Mouse (Mus musculus) thymus, postnatal 4 days (tissue): ENCODE measurements around the gene Cd151.

Source experiments
- DNase-seq: peaks from one replicate; pipeline ENCODE4 v3.0.0; 2021

Gene Cd151

DNA sequence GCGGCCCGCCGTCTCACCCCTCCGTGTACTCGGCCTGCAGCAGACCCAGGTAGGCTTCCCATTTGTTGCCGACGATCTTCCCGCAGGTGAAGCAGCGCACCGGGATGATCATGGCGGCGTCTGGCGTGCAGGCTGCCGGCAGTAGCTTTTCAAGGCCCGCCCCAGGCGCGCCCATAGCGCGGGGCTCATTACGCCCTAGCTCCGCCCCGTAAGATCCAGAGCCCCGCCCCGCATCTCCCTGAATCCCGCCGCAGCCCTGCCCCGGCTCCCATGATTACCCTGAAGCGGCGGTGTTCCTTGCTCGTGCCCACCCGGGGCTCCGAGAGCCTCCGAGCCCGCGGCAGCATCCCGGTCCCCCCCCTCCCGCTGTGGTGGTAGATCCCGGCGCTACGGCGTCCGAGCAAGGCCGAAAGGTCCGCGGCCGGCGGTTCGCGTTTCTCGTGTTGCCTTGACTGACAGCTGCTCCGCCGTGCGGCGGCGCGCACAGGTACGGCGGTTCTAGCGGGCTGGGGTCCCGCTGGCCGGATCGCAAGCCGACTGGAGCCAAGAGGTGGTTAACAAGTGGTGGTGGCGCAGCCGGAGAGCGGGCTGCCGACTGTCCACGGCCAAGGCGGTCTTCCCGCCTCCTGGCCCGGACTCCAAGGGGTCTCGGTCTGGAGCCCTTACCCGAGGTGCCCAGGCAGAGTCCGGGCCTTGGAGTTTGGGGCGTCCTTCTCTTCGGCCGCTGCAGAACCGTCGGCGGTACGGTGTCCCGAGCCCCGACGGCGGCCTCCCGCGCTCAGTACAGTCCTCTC lies 8.0 kb downstream of the Cd151 start, which contains the start of the genes Polr2l and Tspan4:
Gene Polr2l, minus strand, starts transcription at position 122 of the 794 bp plus-strand sequence.
Gene Tspan4, plus strand, starts transcription at position 230 of the 794 bp plus-strand sequence.
- DNase-seq: peak; percentile 91

- DNase-seq: no peak
Observed at GRCm38 (mm10) chr7:141475805-141476158, 8.6 kb downstream of the Cd151 start.

DNA sequence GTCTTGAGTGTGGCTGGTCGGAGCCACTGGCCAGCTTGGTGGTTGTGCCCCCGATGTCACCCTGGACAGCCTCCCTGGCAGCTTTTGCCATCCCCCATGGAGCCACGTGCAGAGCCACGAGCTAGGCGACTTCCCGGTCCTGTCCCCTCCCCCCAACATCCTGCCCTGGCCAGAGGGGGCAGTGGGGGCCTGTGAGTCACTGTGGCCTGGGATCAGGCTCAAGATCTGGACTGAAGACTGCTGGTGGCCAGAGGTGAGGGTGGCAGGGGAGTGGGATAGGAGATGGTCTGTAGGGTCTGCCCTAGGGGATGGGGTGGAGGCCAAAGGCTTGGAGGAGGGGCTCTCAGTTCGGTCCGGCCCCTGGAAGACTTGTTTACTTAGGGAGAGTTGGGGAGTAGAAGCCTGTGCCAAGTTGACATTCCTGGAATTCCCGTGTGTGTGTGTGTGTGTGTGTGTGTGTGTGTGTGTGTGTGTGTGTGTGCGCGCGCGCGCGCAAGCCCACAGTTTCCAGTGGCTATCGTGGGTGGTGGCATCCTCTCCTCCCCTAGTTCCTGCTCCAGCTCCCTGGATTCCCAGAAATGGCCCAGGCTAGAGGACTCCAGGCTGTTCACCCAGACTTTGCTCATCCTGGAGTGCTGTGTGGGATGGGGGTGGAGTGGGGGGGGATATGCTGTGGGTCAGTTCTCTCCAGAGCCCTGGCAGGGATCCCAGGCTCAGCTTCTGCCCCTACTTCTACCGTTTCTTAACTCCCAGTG lies 9.2 kb downstream of the Cd151 start:
- peak; percentile 46 for DNase-seq

DNA sequence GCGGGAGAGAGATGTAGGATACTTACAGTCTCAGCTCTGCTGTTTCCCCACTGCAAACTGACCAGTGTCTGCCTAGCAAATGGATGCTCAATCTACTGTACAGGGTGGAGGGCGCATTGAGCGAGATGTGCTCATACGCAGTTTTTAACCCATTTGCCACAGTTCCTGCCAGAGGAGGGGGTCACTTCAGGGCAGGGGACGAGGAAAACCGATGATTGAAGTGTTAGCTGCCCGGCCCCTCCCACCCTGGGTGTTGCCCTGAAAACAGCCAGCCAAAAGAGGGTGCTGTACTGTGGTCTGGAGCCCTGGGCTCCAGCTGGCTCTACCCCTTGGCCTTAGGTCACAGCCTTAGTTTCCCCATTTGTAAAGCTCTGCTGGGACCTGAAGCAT lies 9.8 kb downstream of the Cd151 start:
- DNase-seq: no peak

GRCm38 (mm10) chr7:141477578-141478269 lies 10.5 kb downstream of the Cd151 start:
- peak; percentile 32 for DNase-seq

- DNase-seq: no peak
Observed at GRCm38 (mm10) chr7:141478270-141478748, 11.1 kb downstream of the Cd151 start.

- DNase-seq: peak; percentile 73
Observed at GRCm38 (mm10) chr7:141480842-141481497, 13.8 kb downstream of the Cd151 start.

DNA sequence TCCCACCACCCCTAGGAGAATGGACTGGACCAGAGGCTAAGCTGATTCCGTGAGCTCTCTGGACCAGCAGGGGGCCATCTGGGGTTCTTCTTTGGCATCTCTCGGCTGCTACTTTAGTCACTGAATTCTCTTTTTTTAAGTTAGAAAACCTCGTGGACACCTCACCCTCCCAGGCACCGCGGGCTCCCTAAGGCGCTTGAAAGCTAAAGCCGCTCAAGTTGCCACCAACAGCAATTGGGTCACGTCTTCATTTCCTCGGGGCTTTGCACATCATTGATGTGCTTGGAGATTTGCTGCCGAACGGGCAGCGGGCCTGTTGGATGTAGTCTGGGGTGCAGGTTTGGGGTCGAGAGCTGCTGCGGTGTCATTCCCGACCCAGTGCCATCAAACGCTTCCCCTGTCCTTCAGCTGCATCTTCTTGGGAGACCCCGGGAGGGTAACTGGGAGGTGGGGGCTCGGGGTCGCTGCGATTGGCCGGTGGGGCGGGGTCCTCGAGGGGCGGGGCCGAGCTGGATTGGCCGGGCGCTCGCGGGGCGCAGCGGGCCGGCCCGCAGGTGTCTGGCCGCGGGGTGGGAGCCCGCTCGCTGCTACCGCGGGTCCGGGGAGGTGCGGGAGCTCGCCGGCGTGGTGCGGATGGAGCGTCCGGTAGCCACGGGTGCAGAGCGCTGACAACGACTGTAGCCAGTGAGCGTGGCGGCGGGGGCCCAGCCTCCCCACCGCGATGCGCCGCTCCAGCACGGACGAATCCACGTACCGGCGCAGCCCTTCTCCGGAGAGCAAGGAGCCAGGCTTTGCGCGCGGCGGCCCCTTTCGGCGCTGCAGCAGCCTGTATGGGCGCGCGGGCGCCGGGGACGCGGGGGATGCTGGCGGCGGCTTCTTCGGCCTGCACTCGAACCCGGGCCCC lies 14.6 kb downstream of the Cd151 start:
- peak; percentile 67 for DNase-seq

DNA sequence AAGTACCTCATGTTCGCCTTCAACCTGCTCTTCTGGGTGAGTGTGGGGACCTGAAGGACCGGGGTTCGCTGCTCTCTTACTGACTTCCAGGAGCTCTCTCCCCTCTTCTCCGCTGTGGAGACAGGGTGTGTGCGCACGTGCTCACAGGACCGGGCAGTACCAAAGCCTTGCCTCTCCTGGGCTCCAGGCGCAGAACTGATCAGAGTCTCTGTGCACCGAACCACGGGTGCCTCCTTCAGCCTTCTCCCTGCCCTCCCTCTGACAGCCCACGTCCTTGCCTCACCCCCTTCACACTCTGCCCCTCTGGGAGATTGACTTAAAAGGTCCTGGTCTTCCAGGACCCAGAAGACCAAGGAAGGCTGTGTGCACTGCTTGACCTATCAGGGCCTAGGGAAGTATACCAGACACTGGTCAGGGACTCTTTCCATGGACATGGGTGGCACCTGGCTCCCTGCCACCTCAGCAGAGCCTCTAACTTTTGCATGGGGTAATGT lies 15.4 kb downstream of the Cd151 start:
- no peak for DNase-seq

GRCm38 (mm10) chr7:141483114-141483653 lies 16.0 kb downstream of the Cd151 start:
- no peak for DNase-seq

DNA sequence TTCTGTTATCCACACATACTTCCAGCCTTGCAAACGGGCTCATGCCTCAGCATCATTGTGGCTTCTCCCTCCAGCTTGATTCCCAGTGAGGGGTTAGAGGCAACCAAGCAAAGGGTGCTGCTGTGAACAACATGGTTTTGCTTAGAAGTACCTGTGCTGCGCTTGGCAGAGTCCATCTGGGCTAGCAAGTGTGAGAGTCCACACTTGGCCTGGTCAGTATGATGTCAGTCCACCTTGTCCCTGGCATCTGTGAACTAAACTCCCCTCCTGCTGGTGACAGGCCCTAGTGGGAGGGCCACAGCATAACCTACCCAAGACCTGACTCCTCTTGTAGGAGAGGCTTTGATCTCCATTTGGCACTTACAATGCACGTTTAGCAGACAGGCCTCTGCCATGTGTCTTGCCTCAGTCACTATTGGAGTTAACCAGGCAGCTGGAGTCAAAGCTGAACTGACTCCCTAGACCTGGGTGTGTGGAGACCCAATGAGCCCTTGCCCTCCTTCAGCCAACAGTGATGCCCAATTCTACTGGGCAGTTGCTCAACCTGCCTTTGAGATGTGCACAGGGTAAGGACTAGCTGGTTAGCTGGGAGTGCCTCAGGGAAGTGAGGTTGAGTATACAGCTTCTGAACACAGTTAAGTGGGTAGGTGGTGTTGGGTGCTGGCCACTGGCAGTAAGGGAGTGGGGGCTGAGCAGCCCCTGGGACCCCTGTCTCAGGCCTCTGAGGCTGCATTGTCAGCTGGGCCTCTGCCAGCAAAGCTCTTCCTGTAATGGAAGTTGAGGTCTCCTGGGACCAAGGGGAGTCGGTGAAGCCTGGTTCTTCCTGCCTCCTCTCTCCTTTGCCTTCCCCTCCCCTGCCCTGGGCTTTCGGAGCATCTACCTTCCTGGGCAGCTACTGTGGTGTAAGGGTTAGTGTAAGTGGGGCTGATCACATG lies 17.3 kb downstream of the Cd151 start:
- DNase-seq: no peak

DNA sequence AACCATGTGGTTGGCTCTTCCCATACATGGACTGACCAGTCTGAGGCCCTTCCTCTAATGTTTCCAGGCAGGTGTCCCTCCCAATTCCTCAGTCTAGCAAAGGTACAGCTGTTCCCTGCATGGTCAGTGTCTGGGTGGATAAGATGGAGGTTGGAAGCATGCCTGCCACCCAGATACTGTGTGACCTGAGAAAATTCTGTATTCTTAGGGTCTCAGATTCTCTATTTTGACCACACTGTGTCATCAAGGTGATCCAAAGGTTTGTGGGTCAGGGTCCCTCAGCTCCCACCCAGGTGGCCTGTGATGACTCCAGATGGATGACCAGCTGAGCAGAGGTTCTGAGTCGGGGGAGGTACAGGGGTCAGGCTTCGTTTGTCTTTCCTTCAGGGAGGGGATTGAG lies 18.0 kb downstream of the Cd151 start:
- DNase-seq: no peak

- no peak for DNase-seq
Observed at GRCm38 (mm10) chr7:141485606-141486005, 18.4 kb downstream of the Cd151 start.

- no peak for DNase-seq
Observed at GRCm38 (mm10) chr7:141486239-141486638, 19.0 kb downstream of the Cd151 start.

- no peak for DNase-seq
Observed at GRCm38 (mm10) chr7:141487141-141487540, 19.9 kb downstream of the Cd151 start.

GRCm38 (mm10) chr7:141491151-141491550 lies 24.0 kb downstream of the Cd151 start:
- DNase-seq: peak; percentile 57

- no peak for DNase-seq
Observed at GRCm38 (mm10) chr7:141492738-141493137, 25.5 kb downstream of the Cd151 start.

GRCm38 (mm10) chr7:141493729-141494128 lies 26.5 kb downstream of the Cd151 start:
- DNase-seq: no peak

- no peak for DNase-seq
Observed at GRCm38 (mm10) chr7:141495379-141495778, 28.2 kb downstream of the Cd151 start.

DNA sequence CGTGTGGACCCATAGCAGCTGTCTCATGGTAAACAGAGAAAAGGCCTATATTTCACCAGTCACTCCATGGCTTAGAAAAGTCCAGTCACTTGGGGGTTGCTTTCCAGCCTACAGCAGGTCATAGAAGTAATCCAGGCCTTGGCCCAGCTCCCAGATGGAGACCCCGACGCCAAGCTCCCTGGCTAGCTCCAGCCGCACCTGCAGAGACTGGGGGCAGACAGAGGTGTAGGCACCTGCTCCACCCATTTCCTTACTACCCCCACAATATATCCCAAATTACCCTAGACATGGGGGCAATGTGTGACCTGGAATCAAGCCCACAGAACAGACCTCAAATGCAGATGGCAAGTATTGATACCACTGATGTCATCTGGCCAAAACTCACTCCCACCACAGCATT lies 28.7 kb downstream of the Cd151 start:
- DNase-seq: no peak
